Mouse (Mus musculus) mesoderm, embryonic 11.5 days (tissue): Measurements from ENCODE around the gene Spata3.
"Not testable (repeated sequence)": the region's sequence is repeated elsewhere in the genome, so short reads cannot be mapped to it uniquely, and the experiment has no call there.

Experiments
- DNase-seq: peaks from one replicate; pipeline ENCODE4 v3.0.0-alpha.2; 2012; ENCODE audit warnings: low read depth, low spot score

Gene Spata3

DNA sequence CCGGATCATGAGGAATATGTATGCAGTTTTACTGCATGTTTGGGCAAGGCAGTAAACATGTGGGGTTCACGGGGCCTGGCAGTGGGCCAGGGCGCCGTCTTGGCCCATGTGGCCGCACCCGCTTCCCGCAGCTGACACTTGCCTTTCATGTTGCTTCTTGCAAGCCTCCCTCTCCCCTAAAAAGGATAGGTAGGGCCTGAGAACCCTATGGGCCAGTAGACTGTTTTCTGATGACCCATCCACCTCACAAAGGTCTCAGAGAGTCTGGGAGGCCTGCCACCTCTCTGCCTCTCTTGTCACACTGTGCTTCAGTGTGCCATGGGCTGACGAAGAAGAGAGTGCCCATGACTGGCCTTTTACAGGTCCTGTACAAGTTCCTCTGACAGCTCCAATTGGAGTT is at the start of gene Spata3:
Gene Spata3, plus strand, starts transcription at position 301 of the 400 bp plus-strand sequence.
- no peak for DNase-seq

DNA sequence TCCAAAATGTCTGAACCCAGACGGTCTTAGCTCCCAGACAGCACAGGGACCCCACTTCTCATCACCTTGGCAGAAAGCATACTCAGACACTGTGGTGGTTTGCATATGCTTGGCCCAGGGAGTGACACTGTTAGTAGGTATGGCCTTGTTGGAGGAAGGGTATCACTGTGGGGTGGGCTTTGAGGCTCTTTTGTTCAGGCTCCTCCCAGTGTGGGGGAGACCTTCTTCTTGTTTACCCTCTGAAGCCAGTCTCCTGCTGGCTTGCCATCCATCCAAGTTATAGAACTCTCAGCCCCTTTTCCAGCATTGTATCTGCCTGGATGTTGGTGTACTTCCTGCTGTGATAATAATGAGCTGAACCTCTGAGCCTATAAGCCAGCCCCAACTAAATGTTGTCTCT is 47.5 kb upstream of the Spata3 start:
- no peak for DNase-seq

DNA sequence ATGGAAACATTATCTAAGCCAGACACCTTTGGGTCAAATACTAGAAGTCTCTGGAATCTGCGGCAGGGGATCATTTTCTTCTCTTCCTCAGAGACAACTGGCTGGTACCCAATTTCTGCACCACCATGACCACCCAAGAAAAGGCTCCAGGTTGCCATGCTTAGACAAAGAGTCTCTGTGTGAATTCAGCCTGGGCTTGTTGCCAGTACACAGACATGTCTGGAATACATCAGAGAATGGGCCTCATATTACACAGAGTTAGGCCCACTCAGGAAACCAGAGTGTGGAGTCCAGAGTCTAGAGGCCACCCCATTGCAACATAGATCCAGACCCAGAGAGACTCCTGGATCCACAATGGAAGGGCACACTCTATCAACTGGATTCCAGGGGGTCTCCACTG is 47.1 kb upstream of the Spata3 start:
- DNase-seq = no peak

DNA sequence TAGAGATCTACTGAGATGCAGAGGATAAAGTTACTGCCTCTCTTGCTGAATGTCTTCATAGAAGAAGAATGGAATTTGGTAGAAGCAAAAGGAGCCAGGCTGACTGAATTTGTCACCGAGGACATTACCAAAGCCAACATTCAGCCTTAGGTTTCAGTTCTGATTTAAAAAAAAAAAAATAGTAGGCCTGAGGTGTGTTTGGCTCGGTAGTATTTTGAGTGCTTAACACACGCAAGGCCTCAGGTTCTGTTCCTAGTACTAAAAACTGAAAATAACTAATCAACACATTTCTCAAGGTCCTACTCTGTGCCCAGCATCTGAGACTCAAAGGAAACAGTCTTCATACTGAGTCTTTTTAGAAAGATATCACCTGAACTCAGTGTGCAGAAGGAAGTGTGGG is 45.5 kb upstream of the Spata3 start:
- no peak for DNase-seq

DNA sequence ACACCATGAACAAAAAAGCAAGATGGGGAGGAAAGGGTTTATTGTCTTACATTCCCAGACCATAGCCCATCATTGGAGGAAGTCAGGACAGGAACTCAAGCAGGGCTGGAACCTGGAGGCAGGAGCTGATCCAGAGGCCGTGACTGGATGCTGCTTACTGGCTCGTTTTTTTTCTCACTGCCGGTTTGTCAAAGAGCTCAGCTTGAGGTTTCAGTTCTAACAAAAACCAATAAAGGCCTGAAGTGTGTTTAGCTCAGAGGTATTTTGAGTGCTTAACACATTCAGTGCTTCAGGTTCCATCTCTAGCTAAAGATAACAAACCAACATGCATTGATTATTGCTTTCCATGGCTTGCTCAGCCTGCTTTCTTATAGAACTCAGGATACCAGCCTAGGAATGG is 44.3 kb upstream of the Spata3 start:
- DNase-seq = no peak

DNA sequence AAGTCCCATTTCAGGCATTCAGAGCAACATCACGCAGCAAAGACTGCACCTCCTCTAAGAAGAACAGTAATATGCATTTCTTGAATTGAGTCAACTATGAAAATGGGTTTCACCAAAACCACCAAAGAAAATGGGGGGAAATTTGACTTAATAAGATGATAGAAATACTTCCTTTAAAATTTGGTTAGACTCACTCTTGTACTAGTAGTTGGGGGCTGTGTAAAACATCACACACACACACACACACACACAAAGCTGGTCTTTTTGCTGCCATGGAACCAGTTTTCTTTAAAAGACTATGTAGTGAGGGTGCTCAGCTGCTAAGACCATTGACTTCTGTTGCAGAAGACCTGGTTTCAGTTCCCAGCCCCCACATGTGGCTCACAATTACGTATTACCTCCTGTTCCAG is 43.1 kb upstream of the Spata3 start:
- no peak for DNase-seq

DNA sequence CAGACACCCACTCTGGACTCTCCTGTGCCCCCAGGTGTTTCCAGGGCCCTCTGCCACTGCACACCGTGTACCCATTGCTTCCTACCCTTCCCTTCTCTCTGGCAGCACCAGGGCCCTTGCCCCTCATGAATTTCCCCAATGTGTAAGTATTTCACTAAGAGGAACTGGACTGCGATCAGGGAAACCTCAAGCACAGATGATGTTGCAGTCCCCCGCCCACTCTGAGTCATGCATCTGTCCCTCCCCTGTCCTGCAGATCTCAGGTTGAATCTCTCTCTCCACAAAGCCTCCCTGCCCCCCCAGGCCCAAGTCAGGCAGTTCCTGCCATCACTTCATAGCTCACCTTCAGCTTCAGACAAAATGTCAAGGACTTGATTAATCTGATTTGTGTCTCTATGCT is 38.9 kb upstream of the Spata3 start:
- no peak for DNase-seq

DNA sequence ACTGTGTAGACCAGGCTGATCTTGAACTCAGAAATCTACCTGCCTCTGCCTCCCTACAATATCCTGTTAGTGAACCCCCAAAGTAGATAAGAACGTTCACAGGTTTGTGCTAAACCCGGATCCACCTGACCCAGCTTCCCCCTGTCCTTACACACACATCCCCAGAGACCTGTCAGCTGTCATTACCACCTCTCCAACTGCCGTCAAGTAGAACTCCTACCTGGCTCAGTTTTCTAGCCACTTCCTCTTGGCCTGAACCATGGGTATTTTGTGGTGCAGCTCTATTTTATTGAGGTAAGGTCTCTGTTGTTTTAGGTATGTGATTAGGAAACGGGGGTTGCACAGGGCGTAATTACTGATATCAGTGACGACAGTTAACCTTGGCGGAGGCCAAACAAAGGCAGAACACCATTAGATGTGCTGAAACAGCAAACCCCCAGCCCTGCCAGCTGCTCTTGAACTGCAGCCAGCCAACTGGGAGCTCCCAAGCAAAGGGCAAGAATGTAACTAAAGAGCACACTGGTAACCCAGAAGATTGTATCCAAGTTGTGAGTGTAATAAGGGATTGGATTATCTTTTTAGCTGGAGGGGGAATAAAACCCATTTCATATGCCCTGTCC is 34.8 kb upstream of the Spata3 start:
- DNase-seq = no peak

DNA sequence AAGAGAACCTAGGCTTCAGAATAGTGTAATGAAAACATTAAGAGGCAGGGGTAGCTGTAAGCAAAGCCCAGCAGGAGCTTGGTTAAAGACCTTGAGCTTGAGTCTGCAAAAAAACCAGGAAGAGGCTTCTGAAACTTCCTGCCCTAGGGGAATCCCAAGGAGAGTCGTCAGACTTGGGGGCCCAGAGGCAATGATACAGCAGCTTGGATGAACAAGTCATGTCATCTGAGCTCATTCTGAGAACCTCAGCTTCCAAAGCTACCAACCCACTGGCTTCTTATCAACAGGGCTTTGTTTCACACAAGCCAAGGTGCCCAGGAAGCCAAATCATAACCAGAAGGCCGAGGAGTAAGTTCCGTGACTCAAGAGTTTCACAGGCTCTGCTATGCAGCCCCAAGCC is 30.8 kb upstream of the Spata3 start:
- DNase-seq = no peak

DNA sequence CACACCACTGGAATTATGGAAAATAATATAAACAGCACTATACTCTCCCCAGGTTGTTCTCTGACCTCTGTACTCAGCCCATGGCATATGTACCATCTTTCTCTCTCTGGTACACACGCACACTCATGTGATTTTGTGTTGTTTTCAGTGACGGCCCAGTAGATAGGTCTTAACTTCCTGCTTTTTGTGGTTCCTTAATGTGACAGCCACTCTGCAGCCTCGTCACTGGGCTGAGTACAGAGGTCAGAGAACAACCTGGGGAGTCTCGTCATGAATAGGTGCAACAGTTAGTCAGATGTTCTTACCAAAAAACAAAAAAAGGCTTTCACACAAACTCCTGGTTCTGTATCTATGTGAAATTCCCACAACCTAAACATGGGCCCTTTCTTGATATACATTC is 28.3 kb upstream of the Spata3 start:
- DNase-seq = no peak

DNA sequence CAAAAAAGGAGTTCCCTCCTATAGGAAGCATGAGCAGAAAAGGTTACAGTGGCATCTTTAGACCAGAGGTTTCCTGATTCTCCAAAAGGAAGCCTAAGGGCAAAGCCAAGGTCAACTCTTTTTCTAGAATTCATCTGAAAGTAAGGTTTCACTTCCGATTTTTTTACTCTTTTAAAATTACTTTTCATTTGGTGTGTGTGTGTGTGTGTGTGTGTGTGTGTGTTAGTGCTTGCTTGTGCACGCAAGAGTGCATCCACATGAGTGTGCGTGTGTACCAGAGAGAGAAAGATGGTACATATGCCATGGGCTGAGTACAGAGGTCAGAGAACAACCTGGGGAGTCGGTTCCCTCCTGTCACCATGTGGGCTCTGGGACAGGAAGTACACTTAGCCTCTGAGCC is 27.7 kb upstream of the Spata3 start:
- DNase-seq = not testable (repeated sequence)

DNA sequence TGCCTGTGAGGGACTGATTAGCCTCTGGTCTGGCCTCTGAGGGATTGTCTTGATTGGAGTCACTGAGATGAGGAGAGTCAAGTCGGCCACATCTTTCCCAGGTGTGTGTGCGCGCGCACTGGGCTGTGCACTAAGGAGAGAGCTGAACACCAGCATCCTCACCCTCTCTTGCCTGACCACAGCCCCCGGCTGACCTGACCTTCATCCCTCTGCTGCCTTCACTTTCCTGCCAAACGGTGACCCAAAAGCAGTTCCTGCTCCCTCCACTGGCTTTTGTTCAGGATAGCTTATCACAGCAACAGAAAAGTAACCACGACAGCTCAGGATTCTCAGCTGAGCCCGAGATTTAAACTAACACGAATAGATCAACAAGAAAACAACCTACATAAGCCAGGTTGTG is 24.4 kb upstream of the Spata3 start:
- DNase-seq = no peak

DNA sequence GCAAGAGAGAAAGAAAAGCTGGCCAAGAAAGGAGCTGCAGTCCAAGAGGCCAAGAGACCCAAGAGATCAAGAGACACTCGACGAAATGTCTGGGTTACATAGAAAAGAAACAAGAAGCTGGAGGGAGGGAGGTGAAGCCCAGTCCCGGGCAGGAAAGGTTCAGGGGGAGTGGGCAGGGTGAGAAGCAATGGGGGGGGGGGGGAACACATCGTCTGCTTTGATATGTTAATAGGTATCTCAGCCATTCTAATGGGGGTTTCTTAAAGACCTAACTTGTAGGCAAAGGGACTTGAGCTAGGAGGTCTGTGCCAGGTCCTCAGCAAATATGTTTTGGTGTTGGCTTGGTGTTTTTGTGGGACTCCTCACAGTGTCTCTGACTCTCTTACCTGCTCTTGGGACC is 23.1 kb upstream of the Spata3 start:
- no peak for DNase-seq

DNA sequence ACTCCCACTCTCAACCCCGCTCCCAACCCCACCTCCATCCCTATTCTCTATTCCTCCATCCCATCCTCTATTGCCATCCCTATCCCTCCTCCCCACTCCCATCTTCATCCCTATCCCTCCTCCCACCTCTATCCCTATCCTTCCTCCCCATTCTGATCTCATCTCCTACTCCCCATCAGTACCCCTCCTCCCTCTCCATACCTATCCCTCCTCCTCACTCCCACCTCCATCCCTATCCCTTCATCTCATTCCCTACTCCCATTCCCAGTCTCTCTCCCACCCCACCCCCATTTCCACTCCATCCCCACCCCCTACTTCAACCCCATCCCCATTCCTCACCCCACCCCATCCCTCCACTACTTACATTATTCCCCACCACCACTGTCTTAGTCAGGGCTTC is 19.4 kb upstream of the Spata3 start:
- DNase-seq = no peak

DNA sequence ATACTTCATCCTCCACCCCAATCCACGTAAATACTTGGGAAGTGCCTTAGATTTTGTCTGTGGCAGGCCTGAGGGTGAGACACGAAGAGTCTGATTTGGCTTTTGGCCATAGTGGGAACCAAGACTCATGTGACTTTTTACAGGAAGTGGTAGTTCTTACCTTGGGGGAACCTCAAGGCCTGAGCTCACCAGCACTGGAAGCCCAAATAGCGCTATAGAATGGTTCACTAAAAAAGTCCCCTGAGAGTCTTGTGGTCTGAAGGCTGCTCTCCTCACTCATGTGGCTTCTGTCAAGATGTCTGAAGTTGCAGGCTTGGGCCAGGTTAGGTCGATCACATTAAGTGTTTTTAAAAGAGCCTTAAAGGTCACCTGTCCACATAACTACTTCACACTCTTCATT is 18.6 kb upstream of the Spata3 start:
- no peak for DNase-seq

DNA sequence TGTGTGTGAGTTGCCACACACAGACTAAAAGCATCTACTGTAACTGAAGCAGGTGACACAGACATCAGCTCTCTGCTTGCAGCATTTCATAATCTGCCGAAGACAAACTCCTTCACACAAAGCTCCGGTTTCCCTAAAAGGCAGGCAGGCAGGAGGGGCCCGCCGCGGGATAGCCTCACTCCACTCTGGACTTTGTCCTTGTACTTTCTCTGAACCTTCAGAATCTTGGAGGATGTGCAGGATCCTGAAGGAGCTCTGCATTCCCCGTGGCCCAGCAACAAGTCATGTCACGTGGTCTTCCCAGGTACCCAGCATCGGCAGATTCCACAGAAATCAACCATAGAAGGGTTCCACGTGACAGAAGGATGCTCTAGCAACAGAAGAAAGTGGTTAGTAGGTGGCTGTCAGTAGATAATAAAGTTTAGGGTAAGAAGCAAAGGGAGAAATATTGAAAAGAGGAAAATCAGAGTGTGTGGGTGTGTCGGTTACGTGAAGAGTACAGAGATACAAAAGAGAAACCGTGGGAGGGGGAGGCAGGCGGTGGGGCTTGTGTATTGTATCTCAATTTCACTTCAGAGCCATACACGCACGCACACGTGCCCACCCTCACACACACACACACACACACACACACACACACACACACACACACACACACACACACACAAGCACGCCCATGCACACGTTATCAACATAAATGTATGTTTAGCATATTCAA is 16.6 kb upstream of the Spata3 start:
- no peak for DNase-seq

DNA sequence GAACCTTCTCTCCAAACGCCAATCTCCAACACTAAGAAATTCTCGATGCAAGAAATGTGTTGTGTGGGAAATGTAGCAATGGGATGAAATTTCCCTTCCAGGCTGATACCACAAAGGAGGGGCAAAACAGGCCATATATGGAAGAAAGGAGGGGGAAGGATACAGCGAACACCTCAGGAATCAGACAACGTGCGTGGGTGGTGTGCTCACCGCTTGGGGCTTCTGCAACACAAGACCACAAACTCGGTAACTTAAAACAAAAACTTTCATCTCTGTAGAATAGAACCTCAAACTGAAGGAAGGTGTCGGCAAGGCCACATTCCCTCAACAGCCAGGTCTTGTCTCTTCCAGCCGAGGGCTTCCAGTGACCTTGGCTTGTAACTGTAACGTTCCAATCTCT is 11.1 kb upstream of the Spata3 start:
- no peak for DNase-seq

DNA sequence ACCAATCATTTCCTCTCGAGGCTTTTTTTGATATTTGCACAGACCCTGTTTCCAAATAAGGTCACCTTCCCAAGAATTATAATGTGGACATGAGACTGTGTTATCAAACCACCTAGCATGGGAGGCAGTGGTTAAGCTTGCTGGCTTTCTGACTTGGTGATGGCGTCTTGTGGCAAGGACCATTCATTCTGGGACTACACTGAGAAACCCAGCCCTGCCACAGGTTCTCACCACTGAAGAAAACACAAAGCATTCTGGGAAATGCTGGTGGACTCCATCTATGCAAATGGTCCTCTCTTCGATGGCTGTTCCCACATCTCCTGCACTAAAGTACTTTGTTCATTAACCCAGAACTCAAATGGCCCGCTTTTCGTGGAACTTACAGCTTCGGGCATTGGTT is 10.6 kb upstream of the Spata3 start:
- no peak for DNase-seq

DNA sequence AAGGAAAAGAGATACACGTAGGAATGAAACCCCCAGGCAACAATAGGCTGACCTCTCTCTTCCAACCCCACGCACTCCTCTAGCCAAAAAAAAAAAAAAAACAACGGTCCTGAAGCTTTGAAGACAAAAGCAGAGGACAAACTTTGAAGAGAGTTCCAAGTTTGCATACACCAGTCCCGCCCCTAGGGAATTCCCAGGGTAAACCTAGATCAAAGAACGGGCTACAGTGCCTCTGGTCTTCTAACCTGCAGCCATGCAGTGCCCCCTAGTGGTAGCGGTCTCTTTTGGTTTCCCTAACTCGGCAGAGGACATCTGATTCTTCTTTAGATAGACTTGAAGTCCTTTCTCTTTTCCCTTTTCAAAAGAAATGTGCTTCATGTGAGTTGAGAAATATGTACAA is 8.8 kb upstream of the Spata3 start:
- DNase-seq = peak; percentile 93

DNA sequence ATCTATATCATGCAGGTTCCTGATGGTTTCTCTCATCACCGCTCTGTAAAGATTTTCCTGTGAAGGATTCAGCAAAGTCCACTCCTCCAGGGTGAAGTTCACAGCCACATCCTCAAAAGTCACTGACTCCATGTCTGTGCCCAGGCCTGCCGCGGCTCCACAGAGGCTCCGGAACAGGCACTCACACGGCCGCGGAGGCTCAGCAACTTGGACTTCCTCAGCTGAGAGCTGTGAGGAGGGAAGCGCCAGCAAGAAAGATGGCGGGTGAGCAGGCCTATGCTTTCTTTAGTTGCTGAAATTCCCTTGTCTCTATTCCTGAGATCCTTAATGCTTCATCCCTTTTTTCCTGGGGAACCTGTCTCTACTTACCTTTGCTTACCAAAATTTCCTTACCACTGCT is 858 bp upstream of the Spata3 start:
- DNase-seq = not testable (repeated sequence)

DNA sequence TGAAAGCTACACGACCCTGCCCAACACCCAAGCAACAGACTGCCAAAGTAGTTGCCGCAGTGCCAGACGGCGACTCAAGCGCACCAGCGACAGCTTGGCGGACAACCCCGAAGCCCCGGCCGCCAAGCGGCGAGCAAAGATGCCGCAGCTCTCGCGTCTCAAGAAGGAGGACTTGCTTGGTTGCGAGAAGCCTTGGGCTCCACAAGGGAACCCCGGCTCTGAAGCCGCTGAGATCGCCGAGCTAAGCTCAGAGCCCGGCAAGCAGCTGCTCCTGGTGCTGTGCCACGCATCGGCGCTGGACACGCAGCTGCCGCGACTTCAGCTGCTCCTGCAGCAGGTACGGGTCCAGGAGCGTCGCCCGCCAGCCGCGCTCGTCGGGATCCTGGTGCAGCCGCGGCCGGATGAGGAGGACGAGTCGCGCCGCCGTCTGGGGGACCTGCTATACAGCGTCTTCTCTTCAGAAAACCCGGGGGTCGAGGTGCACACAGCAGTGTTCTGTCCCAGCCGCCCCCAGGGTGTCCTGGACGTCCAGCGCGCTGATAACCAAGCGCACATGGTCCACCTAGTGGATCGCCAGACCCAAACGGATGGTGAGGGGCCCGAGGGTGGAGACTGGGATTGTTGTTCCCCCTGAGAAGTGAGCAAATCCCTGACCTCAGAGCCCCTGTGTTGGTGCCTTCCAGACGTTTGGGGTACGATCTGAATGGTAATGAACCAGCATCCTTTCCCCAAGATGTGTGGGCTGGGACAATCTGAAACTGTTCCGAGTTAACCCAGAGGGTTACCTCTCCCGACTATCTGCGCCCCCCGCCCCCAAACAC is 1.8 kb downstream of the Spata3 start:
- DNase-seq = peak; percentile 78

DNA sequence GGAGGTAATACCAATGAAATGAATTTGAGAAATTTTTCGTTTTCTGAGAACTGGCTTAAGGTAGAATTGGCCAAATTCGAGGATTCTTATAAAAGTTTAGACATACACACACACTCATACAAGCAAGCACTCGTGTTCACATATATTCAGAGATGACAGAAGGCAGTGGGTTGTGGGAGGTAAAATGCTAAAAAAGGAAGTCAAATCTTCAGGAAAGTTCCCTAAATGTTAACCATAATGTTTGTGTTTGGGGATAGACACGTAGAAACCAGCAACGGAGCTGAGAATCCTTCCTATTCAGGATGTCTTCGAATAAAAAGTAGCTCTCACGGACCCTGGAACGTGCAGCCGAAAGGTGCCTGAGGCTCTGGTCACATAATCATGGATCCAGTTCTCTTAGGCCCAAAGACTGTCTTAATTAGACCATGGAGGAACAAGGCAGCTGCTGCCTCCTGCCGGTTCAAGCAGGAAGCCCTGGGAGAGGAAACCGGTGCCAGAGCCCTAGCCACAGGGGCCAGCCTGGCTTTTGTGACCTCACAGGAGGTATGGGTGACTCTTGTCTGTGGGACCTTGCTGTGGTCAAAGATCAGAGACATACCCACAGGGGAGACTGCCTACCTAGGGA is 4.9 kb downstream of the Spata3 start:
- no peak for DNase-seq
